Mouse (Mus musculus): ENCODE results near the gene Ofcc1.

The Ofcc1 gene

DNA sequence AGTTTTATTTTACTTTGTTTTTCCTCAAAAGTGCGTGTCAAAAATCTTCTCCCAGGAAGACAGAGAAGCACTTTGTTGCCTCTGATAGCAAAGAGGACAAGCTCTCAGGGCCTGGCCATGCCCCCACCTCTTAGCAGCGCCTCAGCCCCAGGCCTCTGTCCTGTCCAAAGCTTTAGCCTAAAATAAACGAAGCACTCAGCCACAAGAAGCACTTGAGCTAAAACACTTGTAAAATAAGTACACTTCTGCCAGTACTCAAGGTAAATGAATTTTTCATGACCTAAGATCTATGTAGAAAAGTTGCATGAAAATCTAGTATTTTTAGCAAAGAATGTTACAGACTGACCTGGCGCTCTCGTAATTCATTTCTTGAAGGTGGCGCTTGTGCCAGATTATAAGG lies 117.4 kb downstream of the Ofcc1 start:
- in situ Hi-C loops (cut with MseI, MboI), result no loop called here

DNA sequence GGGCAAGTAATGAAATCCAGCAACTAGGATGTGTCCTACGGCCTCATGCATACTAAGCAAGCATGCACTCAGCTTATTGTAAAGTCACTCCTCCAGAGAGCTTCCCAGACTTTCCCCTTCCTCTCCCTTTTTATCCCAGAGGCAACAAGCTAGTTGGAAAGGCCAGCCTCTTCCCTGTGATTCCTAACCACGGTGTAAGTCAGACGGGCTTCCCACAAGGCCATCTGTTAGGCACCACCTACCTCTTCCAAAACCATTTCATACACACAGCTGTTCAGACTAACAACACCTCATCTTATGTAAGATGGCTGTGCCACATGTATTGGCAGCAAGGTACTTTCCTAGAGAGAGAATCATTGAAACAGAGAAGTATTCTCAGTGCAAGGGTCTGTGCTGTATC lies 124.9 kb downstream of the Ofcc1 start:
- in situ Hi-C loops (cut with MseI, MboI), result no loop called here

DNA sequence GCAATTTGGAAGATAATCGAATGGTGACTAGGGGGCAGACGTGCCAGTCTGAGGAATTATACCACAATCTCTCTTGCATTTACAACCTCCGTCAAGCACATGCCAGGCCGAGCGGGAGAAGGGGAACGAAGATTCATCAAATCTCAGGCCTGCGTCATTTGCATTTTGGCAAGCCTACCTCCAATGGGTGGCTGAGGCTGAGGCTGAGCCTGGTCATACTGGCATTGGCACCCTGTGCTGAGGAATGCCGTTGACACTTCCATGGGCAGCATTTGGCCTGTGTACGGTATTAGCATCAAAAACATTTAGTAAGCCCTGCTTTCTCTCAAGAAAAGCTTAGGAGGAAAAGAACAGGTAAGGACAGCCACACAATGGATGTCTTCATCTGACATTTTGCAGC lies 152.9 kb downstream of the Ofcc1 start:
- in situ Hi-C loops (cut with MseI, MboI), result no loop called here

DNA sequence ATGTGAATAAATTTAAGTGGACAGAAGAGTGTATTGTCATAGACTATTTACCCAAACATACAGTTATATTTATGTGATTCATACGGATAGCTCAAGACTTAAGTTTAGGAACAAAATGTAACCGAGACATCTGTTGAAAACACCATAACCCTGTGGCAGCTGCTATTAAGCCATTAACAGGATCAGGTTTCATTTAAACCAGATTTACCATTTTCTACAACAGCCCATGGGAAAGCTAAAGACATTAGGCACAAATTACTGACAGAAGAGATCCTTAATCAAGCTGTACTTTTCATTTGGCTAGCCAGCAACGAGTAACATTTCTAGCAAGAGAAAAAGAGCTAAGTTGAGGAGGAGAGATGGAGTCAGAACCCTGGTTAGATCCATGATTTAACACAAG lies 179.5 kb downstream of the Ofcc1 start:
- in situ Hi-C loops (cut with MseI, MboI), result no loop called here

DNA sequence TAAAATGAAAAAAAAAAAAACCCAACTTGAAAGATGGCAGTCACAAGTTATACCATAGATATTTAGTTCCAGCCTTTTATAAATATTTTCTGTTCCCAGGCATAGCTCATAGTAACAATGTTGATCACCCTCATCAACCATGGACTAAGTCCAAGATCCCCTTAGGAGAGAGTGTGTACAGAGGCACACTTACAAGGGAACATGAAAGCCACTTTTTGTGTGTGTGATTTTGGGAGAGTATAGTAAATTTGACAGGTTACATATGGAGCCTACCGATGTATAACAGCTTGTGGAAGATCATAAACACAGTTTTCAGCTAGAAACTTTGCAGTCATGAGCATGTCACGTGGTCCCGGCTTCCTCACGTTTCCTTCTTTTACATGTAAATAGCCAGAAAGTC lies 189.5 kb downstream of the Ofcc1 start:
- in situ Hi-C loops (cut with MseI, MboI), result no loop called here

DNA sequence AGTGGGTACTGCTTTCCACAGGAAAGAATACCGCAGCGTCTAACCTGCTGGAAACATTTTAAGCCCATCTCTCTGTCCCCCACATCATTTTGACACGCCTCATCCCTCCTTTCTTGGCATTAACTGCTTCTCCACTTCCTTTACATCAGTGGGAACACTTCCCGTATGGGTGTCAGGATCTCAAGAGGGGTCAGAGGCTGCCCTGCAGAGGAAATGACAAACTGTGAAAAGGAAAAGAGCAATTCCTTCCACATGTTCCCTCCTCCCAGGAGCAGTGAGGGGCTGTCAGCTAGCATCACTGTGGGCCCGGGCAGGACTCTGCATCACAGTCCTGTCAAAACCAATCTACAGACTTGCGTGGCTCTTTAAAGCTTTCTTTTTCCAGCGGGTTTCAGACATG lies 193.4 kb downstream of the Ofcc1 start:
- in situ Hi-C loops (cut with MseI, MboI), result no loop called here

DNA sequence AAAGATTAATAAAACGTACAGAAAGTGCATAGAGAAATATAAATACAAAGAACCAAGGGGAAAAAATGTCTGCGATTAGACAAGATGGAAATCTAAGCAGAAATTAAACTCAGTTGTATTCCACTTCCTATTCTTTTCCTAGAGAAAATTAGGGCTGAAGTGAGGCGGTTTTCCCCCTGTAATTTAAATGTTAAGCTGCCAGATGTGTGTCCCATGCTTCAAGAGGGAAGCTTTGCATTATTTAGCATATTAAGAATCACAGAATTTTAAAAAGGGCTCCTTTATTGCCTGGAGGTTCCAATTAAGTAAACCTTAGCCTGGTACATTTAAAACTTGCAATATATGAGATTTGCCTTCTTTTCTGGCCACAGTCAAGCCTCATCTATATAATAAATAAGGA lies 205.8 kb downstream of the Ofcc1 start:
- in situ Hi-C loops (cut with MseI, MboI), result no loop called here

DNA sequence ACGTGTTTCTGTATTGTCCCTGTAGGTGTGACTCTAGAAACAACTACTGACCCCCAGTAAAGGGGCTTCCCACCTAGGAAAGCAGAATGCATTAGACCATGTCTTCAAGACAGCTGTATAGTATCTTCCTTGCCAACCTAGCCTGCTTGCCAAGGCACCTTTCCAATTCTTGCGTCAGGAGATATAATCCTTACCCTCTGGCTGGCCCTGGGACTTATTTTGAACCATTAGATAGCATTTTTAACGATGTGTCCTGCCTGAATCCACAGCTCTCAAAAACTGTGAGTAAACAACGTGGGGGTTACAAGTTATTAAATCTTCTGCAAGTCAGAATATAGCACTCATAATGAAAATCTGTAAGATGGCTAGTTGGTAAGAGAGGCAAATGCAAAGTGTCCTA lies 221.3 kb downstream of the Ofcc1 start:
- in situ Hi-C loops (cut with MseI, MboI), result no loop called here

DNA sequence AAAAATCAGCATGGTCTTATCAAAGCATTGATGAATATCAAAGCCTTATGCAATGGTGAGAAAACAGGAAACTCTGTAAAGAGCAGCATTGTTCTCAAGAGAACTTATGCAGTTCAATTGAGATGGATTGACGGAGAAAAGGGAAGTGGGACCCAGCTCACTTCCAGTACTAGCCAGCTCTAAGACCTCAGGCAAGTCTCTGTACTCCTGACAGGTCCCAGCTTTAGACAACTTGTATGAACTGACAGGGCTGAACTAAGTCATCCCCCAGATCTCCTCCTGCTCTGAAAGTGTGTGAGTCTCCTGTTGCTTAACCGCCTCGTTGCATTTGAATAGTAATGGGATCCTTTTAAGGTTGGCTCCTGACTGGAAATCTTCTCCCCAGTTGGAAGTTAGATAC lies 225.2 kb downstream of the Ofcc1 start:
- in situ Hi-C loops (cut with MseI, MboI), result no loop called here

DNA sequence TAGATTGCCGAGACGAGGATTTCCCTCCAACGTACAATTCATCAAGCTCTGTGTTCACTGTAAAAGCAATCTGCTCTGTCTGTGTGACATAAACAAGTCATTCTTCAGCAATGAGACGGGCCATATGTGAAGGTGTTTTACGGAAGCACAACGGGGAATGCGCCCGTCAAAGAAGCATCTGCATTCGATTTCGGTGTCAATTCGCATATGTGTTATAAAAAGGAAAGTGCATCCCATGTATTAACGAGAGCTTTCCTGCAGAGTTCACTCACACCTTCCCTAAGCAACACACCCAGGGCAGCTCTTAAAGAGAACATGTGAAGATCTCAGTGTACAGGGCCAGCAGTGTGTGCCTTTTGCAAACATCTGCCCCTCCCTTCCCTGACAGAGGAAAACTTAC lies 225.6 kb downstream of the Ofcc1 start:
- in situ Hi-C loops (cut with MseI, MboI), result no loop called here

DNA sequence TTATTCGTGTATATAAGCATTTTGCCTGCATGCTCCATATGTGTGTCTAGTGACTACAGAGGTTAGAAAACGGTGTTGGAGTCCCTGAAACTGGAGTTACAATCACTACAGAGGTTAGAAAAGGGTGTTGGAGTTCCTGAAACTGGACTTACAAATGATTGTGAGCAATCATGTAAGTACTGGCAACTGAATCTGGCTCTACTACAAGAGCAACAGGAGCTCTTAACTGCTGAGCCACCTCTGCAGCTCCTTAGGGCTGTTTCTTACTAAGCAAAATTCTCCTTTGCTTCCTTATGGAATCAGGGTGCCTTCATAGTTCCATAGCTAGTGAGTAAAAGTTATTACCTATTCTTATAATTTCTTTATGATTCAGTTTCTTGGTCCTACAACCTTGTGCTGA lies 237.4 kb downstream of the Ofcc1 start:
- in situ Hi-C loops (cut with MseI, MboI), result no loop called here

DNA sequence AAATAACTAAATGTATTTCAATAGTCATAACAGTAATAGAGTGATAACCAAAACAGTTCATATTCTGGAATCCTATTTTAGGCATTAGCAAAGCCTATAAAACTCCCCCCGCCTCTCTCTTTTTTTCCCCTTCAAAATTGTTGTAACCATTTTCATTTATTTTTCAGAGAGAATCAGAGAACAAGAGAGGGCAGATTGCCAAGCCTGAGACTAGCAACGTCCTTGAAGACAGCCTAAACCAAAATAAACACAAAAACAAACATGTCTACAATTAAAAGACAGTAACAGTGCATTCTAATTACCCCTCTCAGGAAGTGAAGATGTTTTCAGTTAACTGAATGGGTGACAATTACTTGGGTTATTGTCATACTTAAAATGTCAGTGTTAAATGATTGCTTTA lies 248.9 kb downstream of the Ofcc1 start:
- in situ Hi-C loops (cut with MseI, MboI), result no loop called here

DNA sequence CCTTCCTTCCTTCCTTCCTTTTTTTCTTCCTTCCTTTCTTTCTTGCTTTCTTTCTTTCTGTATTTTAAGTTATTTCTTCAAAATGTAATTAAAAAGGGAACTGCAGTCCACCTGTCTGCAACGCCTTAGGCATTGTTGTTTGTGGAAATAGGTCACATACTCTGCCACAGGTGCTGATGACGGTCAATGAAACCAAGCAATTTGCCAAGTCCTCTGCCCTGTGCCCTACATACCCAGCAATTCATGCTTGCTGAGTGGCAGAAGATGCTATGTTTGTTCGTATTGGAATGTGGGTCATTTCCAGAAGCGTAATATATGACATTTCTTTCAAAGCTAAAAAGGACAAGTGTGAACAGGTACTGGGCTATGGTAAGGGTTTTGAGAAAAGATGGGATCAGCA lies 285.0 kb downstream of the Ofcc1 start:
- in situ Hi-C loops (cut with MseI, MboI), result no loop called here

DNA sequence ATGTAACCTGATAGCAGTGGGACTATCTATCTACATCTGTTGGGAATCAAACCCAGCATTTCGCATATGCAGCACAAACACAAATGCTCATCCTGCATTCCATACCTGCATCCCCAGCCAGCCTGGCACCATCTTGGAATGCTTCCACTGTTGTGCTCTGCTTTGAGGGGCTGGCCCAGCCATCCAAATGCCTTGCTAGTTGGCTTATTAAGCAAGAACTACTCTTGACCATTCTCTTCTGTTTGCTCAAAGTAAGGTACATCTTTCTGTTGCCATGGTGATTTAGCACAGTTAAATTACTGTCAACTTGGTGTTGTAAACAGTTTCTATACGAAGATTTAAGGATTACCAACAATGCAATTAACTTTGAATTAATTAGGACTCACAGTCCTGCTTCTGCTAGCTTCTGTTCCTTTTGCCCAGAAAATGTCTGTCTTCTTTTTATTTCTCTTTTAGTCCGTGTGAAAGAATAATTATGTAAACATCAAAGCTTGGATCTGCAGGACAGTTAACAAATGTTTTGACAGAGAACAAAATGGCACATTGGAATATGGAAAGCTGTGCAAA lies 286.3 kb downstream of the Ofcc1 start:
- in situ Hi-C loops (cut with MseI, MboI), result no loop called here

DNA sequence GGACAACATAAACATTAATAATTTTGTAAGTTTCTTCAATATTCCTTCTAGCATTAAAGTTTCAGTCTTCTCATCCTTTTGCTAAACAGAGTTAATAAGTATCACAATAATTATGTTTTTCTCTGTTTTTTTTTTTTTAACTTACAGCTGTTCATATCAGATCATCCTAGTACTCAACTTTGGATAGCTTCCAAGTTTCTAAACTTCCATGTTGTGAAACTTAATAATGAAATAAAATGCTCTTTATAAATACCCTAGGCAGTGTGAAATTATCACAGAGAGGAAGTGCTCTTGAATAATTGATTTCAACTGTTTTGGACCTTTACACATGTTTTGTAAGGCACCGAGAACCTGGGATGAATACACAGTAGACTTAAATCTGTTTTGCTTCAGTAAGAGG lies 291.2 kb downstream of the Ofcc1 start:
- in situ Hi-C loops (cut with MseI, MboI), result no loop called here

DNA sequence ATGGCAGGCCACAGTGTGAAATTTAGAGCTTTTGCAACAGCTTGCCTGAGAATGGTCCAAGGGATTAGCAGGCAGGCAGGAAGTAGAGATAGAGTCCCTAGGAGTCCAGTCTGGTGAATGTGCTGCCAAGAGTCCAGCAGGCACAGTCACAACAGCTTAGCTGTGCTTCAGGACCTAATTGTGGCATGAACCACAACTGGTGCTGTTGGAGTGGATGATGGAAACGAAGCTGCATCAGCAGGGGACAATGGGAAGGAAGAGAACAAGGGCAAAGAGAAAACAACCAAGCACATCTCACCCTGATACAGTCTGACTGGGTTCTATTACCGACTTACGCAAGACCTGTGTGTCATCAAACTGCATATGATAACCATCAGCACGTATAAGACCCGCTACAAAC lies 300.0 kb downstream of the Ofcc1 start:
- in situ Hi-C loops (cut with MseI, MboI), result no loop called here

DNA sequence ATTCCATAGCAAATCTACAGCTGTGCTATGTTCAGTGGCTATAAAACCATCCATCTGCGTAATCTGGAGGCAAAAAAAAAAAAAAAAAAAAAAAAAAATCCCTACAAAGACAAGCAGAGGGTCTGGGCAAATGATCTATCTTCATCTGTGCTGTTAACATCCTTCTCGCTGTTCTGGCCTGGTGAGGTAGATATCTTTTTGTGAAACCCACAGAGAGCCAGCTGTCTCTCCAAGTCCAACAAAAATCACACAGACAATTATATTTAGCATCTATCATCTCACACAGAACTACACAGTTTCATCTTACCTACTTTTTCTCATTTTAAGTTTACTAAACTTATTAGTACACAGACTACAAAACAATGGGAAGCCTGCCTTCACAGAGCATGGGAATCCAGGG lies 323.4 kb downstream of the Ofcc1 start:
- in situ Hi-C loops (cut with MseI, MboI), result no loop called here

DNA sequence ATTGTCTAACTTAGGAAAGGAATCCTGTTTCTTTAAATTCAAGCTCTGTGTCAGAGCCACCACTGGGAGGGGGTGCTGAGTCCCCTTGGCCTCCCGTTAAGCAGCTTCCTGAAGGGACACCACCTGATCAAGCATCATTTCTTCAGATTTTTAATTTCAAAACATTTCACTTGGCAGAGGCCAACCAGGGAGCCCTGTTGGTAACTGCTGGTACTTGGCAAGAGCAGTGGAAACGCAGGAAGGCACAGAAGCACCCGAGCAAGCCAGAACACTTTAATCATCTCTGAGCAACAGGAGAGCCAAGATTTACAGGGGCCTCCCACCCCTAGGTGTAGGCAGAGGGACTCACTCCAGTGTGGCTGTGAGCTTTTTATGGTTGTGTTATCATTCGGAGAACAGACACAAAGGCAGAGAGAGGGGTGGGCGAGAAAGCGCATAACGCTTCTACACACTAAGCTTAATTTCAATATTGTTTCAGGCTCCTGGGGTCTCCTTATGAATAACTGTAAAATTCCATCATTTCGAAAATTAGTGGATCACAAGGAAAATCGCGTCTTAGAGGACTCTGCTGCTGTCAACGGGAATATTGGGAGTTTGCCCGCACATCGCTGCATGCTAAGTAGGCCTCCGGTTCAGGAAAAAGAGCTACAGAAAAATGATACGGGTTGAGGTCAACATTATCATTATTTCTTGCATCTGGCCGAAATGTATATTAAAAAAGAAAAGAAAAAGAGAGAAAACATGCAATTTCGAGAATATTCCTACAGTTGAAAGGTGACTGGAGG lies 324.1 kb downstream of the Ofcc1 start:
- in situ Hi-C loops (cut with MseI, MboI), result no loop called here

DNA sequence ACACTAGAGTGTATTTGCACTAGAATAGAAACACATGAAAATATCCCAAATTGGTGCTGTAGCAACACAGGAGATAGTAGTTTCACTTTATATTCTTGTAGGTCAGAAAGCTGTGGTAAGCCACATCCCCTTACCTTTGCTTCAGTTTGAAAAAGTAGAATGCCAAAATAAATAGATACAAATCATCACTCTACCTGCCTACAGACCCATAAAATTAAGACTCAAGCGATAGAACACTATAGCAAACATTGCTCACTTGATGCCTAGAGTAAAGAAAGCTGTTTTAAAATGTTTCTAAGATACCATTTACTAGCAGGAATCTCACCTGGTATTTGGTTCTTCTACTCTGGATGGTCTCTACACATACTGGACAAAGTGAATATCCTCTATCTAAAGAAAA lies 331.8 kb downstream of the Ofcc1 start:
- in situ Hi-C loops (cut with MseI, MboI), result no loop called here

DNA sequence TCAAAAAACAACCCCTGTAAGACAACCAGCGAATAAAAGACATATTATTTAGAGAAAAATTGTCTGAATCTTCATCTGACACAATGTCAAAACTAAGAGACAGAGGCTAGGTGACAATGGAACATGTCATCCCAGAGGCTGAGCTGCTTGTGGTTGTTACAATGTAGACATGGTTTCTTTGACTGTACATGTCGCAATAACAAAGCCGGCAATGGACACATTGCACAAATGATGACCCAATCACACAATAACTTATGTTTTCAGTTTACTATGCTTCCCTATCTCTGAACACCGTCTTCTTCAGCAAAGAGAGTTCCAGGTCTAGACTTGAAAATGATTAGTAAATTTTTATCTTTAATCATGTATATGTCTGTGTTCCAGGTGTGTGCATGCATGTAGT lies 332.4 kb downstream of the Ofcc1 start:
- in situ Hi-C loops (cut with MseI, MboI), result no loop called here

DNA sequence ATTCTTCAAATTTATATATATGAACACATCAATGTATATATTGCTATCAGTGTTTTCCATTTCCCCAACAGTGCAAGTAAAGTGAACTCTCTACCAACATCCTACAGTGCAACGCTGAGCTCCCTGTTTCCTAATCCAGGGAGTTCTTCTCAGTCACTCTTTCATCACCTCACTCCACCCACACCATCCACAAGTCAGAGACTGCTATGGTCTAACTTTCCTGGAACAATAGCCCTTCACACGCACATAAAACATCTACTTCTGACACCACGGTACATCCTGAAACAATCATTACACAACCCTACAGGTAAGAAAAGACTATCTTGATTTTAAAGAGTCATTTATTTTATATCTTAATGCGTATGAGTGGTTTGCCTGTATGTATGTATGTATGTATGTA lies 335.4 kb downstream of the Ofcc1 start:
- in situ Hi-C loops (cut with MseI, MboI), result no loop called here

DNA sequence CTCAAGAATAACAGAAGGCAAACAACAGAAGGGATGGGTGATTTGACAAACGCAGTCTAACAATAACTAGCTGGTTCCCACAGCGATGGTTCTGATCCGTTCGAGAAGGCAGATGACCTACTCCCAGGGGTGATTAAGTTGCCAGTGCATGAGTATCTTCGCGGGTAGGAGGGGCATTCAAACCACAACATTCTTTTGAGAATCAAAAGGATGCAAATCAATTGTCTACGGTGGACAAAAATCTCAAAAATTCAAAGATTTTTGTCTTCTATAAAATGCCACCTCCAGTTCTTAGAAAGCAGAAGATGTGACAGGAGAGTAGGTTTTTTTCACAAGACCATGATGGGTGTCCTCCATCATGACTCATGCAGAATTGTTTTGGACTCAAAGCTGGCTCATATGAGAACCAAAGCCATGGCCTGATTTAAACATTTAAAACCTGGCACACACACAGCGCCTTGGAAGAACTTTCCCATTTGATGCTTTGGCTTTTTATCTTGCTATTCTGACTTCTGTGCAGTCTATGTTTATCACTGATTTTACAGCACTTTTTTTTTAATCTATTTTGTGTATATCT lies 338.0 kb downstream of the Ofcc1 start:
- in situ Hi-C loops (cut with MseI, MboI), result no loop called here

DNA sequence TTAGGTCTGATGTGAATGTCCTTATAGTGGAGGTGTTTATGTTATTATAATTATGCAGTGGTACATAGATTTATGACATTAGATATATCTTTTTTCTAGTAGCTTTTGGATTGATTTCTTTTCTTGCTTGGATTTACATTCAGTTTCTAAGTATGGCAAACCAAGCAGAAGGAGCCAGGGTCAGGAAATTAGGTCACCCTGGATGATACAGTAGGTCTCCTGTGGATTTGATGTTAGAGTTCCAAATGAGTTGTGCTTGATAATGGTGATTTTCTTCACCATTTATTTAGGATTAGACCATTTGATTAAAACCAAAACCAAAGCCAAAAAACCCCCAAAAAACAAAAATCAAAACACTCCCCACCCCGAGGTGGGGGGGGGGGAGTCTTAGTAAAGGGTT lies 338.6 kb downstream of the Ofcc1 start:
- in situ Hi-C loops (cut with MseI, MboI), result no loop called here

DNA sequence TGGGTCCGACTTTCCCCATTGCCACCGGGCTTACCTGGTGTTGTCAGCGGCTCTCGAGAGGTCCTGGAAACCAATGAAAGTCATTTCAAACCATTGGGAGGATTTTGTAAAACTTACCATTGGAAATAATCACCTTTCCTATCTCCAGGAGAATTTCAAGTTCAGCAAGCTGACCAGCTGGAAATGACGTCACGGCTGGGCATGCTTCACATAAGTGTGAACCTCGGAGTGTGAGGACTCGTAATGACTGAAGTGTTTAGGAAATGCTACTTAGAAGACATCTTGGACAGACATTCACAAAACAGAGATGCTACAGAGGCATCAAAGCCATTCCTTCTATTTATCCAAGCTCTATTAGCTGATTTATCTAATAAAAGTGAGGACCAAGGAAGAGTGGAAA lies 361.0 kb downstream of the Ofcc1 start:
- in situ Hi-C loops (cut with MseI, MboI), result no loop called here

All from mouse trophoblast stem cell (cell line).